Mouse (Mus musculus): ENCODE results near the gene Tma16. TPM values are rescaled to one million over a fixed set of nuclear protein-coding genes. Genes with fewer than 3 reads are reported as not detected.
A peak's percentile ranks its signal among the peaks of the same experiment; 100 is the strongest.

Gene Tma16
- total RNA-seq (2014; rRNA removed) (2.9 and 3.4 TPM in 2 replicates), polyA plus RNA-seq (2012; rRNA removed) (0.55 and 1.5 TPM in 2 replicates)

DNA sequence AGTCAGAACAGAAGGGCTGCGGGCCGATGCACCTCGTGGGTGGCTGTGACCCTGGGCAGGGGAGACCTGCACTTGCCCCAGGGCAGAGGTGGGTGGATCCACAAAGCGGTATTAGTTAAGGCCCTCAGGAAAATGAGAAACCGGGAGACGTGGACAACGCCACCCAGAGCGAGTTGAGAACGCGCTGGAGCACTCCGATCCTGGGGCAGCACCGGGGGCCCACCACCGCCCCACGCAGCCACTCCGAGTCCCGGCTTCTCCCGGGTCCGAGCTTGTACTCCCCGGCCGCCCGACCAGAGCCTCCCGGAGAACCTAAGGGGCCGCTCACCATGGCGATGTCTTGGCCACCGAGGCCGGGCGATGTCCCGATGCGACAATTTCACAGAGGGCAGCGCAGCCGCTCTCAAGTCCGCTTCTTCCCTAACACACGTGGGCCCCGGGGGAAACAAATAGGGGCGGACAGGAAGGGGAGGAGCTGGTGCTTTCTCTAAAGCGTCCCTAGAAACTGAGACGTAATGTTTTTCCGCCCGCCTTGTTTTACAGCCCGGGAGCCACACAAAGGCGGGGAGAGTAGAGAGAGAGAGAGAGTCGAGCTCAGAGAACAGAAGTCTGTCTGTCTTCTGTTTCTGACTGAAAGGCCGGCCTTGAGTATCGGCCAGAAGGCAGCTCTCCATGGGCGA lies at the start of gene Tma16:
TSS of gene Tma16 (minus strand) at position 447 of the 680 bp plus-strand sequence.
- Histone ChIP-seq H3K79me2 (ENCODE audit: control insufficient read depth, insufficient read depth, low read length) (no peaks in the 10 kb centered on the region), H3K4me3 (ENCODE audit: insufficient read depth, low read depth, low read length) (peak within 1 kb of the TSS; percentile 98), H3K27me3 (ENCODE audit: control insufficient read depth, insufficient read depth, low read length) (no peaks in the 10 kb centered on the region), H3K4me1 (ENCODE audit: control insufficient read depth, insufficient read depth, low read length) (no peaks in the 10 kb centered on the region), H3K36me3 (ENCODE audit: control insufficient read depth, insufficient read depth, low read length) (peaks cover 8% of the 10 kb centered on the region; the same call in 1 of the 2 replicates), H3K9ac (ENCODE audit: low read depth, low read length) (peak within 1 kb of the TSS; percentile 95), H3K27ac (replicated peaks; ENCODE audit: insufficient read depth, low read depth, low read length) (no peak within 1 kb of the TSS)
- peak; percentile 81 for DNase-seq (ENCODE audit: extremely low read depth, low read depth, low spot score)
- under 1% methylated on average over 45 of the region's 45 CpGs for WGBS
- TF ChIP-seq POLR2A (IDR thresholded peaks at IDR 0.05; ENCODE audit: extremely low read depth, insufficient read depth, low read length), result peak; percentile 35; the same call in 1 of the 2 replicates
- no peak for TF ChIP-seq CTCF (IDR thresholded peaks at IDR 0.05; ENCODE audit: low read depth, low read length)

GRCm38 (mm10) chr8:66520576-66520975 lies 34.2 kb upstream of the Tma16 start:
- H3K27me3 ChIP-seq (ENCODE audit: control insufficient read depth, insufficient read depth, low read length), result no peaks in the 10 kb centered on the region
- TF ChIP-seq CTCF (IDR thresholded peaks at IDR 0.05; ENCODE audit: low read depth, low read length) (no peak), POLR2A (IDR thresholded peaks at IDR 0.05; ENCODE audit: extremely low read depth, insufficient read depth, low read length) (no peak)
- no peak for DNase-seq (ENCODE audit: extremely low read depth, low read depth, low spot score)

GRCm38 (mm10) chr8:66519149-66519548 lies 32.8 kb upstream of the Tma16 start:
- no peak overlapping the region for H3K4me3 ChIP-seq (ENCODE audit: insufficient read depth, low read depth, low read length)
- H3K4me1 ChIP-seq (ENCODE audit: control insufficient read depth, insufficient read depth, low read length), result no peaks in the 10 kb centered on the region
- H3K9ac ChIP-seq (ENCODE audit: low read depth, low read length), result no peak overlapping the region
- 53% methylated on average over 2 of the region's 2 CpGs for WGBS
- no peaks in the 10 kb centered on the region for H3K36me3 ChIP-seq (ENCODE audit: control insufficient read depth, insufficient read depth, low read length)
- TF ChIP-seq CTCF (IDR thresholded peaks at IDR 0.05; ENCODE audit: low read depth, low read length), result no peak
- TF ChIP-seq POLR2A (IDR thresholded peaks at IDR 0.05; ENCODE audit: extremely low read depth, insufficient read depth, low read length), result no peak
- no peaks in the 10 kb centered on the region for H3K27me3 ChIP-seq (ENCODE audit: control insufficient read depth, insufficient read depth, low read length)
- no peaks in the 10 kb centered on the region for H3K79me2 ChIP-seq (ENCODE audit: control insufficient read depth, insufficient read depth, low read length)
- peak; percentile 51 for DNase-seq (ENCODE audit: extremely low read depth, low read depth, low spot score)
- H3K27ac ChIP-seq (replicated peaks; ENCODE audit: insufficient read depth, low read depth, low read length), result no peak overlapping the region

More at GRCm38 (mm10) chr8:66520576-66520975, 34.2 kb upstream of the Tma16 start:
- Histone ChIP-seq H3K36me3 (ENCODE audit: control insufficient read depth, insufficient read depth, low read length) (no peaks in the 10 kb centered on the region), H3K4me3 (ENCODE audit: insufficient read depth, low read depth, low read length) (no peak overlapping the region), H3K79me2 (ENCODE audit: control insufficient read depth, insufficient read depth, low read length) (no peaks in the 10 kb centered on the region), H3K4me1 (ENCODE audit: control insufficient read depth, insufficient read depth, low read length) (no peaks in the 10 kb centered on the region), H3K9ac (ENCODE audit: low read depth, low read length) (no peak overlapping the region), H3K27ac (replicated peaks; ENCODE audit: insufficient read depth, low read depth, low read length) (no peak overlapping the region)

GRCm38 (mm10) chr8:66511537-66511936 lies 25.2 kb upstream of the Tma16 start, which contains the start of gene Tktl2:
Tktl2 (plus strand) TSS chr8:66511756.
- no peak for TF ChIP-seq POLR2A (IDR thresholded peaks at IDR 0.05; ENCODE audit: extremely low read depth, insufficient read depth, low read length)
- TF ChIP-seq CTCF (IDR thresholded peaks at IDR 0.05; ENCODE audit: low read depth, low read length), result no peak
- WGBS, result 95% methylated on average over 22 of the region's 22 CpGs
- Histone ChIP-seq H3K9ac (ENCODE audit: low read depth, low read length) (no peak within 1 kb of the TSS), H3K4me1 (ENCODE audit: control insufficient read depth, insufficient read depth, low read length) (no peaks in the 10 kb centered on the region), H3K79me2 (ENCODE audit: control insufficient read depth, insufficient read depth, low read length) (no peaks in the 10 kb centered on the region), H3K36me3 (ENCODE audit: control insufficient read depth, insufficient read depth, low read length) (no peaks in the 10 kb centered on the region), H3K27ac (replicated peaks; ENCODE audit: insufficient read depth, low read depth, low read length) (no peak within 1 kb of the TSS), H3K27me3 (ENCODE audit: control insufficient read depth, insufficient read depth, low read length) (0 out of 2 replicates have a peak, but pooled peaks cover 3% of the 10 kb centered on the region), H3K4me3 (ENCODE audit: insufficient read depth, low read depth, low read length) (no peak within 1 kb of the TSS)
- no peak for DNase-seq (ENCODE audit: extremely low read depth, low read depth, low spot score)

GRCm38 (mm10) chr8:66503381-66503780 lies 17.1 kb upstream of the Tma16 start:
- H3K4me3 ChIP-seq (ENCODE audit: insufficient read depth, low read depth, low read length), result no peak overlapping the region
- 71% methylated on average over 2 of the region's 2 CpGs for WGBS
- no peaks in the 10 kb centered on the region for H3K4me1 ChIP-seq (ENCODE audit: control insufficient read depth, insufficient read depth, low read length)
- H3K79me2 ChIP-seq (ENCODE audit: control insufficient read depth, insufficient read depth, low read length), result no peaks in the 10 kb centered on the region
- no peak overlapping the region for H3K9ac ChIP-seq (ENCODE audit: low read depth, low read length)
- TF ChIP-seq CTCF (IDR thresholded peaks at IDR 0.05; ENCODE audit: low read depth, low read length) (no peak), POLR2A (IDR thresholded peaks at IDR 0.05; ENCODE audit: extremely low read depth, insufficient read depth, low read length) (no peak)
- H3K27me3 ChIP-seq (ENCODE audit: control insufficient read depth, insufficient read depth, low read length), result no peaks in the 10 kb centered on the region
- no peak for DNase-seq (ENCODE audit: extremely low read depth, low read depth, low spot score)
- H3K36me3 ChIP-seq (ENCODE audit: control insufficient read depth, insufficient read depth, low read length), result no peaks in the 10 kb centered on the region
- H3K27ac ChIP-seq (replicated peaks; ENCODE audit: insufficient read depth, low read depth, low read length), result no peak overlapping the region

GRCm38 (mm10) chr8:66496998-66497577 lies 10.8 kb upstream of the Tma16 start:
- no peaks in the 10 kb centered on the region for H3K79me2 ChIP-seq (ENCODE audit: control insufficient read depth, insufficient read depth, low read length)
- no peaks in the 10 kb centered on the region for H3K27me3 ChIP-seq (ENCODE audit: control insufficient read depth, insufficient read depth, low read length)
- no peak for TF ChIP-seq POLR2A (IDR thresholded peaks at IDR 0.05; ENCODE audit: extremely low read depth, insufficient read depth, low read length)
- peak; percentile 35 for TF ChIP-seq CTCF (IDR thresholded peaks at IDR 0.05; ENCODE audit: low read depth, low read length)
- 38% methylated on average over 4 of the region's 4 CpGs for WGBS
- no peak overlapping the region for H3K4me3 ChIP-seq (ENCODE audit: insufficient read depth, low read depth, low read length)
- no peaks in the 10 kb centered on the region for H3K36me3 ChIP-seq (ENCODE audit: control insufficient read depth, insufficient read depth, low read length)
- H3K9ac ChIP-seq (ENCODE audit: low read depth, low read length), result no peak overlapping the region
- DNase-seq (ENCODE audit: extremely low read depth, low read depth, low spot score), result peak; percentile 59
- no peak overlapping the region for H3K27ac ChIP-seq (replicated peaks; ENCODE audit: insufficient read depth, low read depth, low read length)
- H3K4me1 ChIP-seq (ENCODE audit: control insufficient read depth, insufficient read depth, low read length), result no peaks in the 10 kb centered on the region

Measured in liver, adult 2 months (tissue).